Mouse (Mus musculus) adrenal gland, adult 8-10 months (tissue): ENCODE data around the gene Zfp493. TPM values are rescaled to one million over a fixed set of nuclear protein-coding genes. Genes with fewer than 3 reads are reported as not detected.
"Not testable (repeated sequence)": the region's sequence is repeated elsewhere in the genome, so short reads cannot be mapped to it uniquely, and the experiment has no call there.

Source experiments
- DNase-seq: peaks from one replicate; pipeline ENCODE4 v3.0.0; 2022
- total RNA-seq, 4 experiments: library from RNA; stranded (reverse); gene quantifications; 2 replicates each; pipeline ENCODE4 v1.2.4; 2022

The Zfp493 gene
- total RNA-seq: 1 to 10 TPM; 2.3 to 4.2 (median 2.6) TPM

DNA sequence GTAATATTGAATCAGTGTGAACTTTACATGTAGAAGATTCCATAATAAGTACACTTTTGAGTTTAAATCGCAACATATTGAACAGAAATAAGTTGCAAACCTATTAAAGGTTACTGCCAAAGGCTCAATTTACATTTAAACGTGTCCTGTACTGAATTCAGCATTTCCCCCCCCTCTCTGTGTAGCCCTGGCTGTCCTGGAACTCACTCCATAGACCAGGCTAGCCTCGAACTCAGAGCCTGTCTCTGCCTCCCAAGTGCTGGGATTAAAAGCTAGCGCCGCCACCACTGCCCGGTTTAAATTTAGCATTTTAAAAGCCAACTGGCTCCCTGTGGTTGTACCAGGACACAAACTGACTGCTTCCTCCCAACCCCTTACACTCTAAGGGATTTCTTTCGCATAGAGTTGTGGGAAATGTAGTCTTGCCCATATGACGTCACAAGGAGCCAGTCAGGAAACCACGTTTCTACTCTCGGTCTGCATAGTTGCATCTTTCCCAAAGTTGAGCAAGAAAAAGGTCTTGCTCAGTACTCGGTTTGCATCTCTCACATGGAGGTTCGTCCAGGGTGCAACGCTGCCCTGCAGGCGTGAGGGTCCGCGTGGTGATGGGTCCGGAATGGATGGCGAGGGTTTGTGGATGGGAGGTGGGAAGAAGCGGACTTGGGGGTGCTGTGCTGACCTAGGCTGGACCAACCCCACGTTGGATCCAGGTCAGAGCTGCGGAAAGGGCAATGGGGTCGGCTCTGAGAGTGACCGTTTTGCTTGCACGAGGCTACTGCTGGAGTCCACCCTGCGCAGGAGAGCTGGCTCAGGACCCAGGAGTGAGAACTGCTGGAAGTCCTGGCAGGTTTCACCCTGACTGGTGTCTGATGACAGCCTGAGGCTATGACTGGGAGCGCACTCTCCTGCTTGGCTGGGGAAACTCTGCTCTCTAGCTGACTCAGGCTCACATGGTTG, at the start of gene Zfp493:
Gene Zfp493, plus strand, starts transcription at position 429 of the 957 bp plus-strand sequence.
- DNase-seq: peak; percentile 58

GRCm38 (mm10) chr13:67734391-67734790, 45.1 kb upstream of the Zfp493 start:
- not testable (repeated sequence) for DNase-seq

GRCm38 (mm10) chr13:67742941-67743340, 36.6 kb upstream of the Zfp493 start:
- no peak for DNase-seq

- no peak for DNase-seq
Observed at GRCm38 (mm10) chr13:67743896-67744295, 35.6 kb upstream of the Zfp493 start.

- peak; percentile 60 for DNase-seq
Observed at GRCm38 (mm10) chr13:67754333-67755306, 24.9 kb upstream of the Zfp493 start, which contains the start of gene Zfp85. TSS of gene Zfp85 (minus strand) at chr13:67755228.

DNA sequence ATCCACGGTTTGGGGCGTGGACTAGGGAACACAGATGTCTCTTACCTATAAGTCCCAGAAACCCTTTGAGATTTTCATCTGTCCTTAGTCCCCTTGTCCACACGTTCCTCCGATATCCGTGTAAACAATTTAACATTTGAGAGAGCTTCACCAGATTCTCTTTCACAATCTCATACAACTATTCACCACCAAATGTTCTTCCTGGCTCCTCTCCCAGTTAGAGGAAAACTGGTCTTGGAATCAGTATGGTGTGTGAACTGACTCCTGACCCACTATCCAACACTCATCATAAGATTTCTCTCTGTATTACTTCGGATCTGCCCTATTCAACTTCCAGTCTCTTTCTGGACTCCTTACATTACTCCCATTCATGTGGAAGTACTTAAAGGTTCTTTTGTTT, 23.7 kb upstream of the Zfp493 start:
- DNase-seq: no peak

- DNase-seq: no peak
Observed at GRCm38 (mm10) chr13:67759966-67760365, 19.5 kb upstream of the Zfp493 start.

- DNase-seq: no peak
Observed at GRCm38 (mm10) chr13:67763031-67763768, 16.3 kb upstream of the Zfp493 start.

- no peak for DNase-seq
Observed at GRCm38 (mm10) chr13:67791921-67792455, 12.5 kb downstream of the Zfp493 start.

- no peak for DNase-seq
Observed at GRCm38 (mm10) chr13:67798618-67799017, 19.1 kb downstream of the Zfp493 start.

- not testable (repeated sequence) for DNase-seq
Observed at GRCm38 (mm10) chr13:67799151-67799550, 19.7 kb downstream of the Zfp493 start.

GRCm38 (mm10) chr13:67811651-67812210, 32.2 kb downstream of the Zfp493 start:
- DNase-seq: no peak

- DNase-seq: no peak
Observed at GRCm38 (mm10) chr13:67812961-67813709, 33.6 kb downstream of the Zfp493 start.

- DNase-seq: peak; percentile 76
Observed at GRCm38 (mm10) chr13:67813710-67814660, 34.5 kb downstream of the Zfp493 start, which contains the start of gene Zfp273. TSS of gene Zfp273 (plus strand) at chr13:67813740.

- DNase-seq: no peak
Observed at GRCm38 (mm10) chr13:67818636-67819035, 39.1 kb downstream of the Zfp493 start.

DNA sequence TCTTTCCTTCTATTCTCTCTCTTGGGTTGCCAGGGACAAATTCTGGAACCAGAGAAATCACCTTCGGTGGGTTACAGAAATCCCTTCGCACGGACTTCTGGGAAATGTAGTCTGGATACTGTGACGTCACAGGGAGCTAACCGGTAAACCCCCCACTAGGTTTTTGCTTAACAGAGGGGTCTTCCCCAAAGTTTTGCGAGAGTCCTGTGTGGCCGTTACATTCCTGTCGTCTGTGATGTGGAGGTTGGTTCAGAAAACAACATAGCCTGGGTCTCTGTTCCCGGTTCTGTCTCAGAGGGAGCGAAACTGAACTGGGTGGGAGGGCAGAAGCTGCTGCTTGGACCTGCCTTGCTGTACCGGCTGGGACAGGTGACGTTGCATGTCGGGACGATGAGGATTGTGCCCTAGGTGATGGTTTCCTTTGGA, 51.4 kb downstream of the Zfp493 start, which contains the start of gene Gm10037:
Gene Gm10037, plus strand, starts transcription at position 196 of the 426 bp plus-strand sequence.
- DNase-seq: peak; percentile 54

- DNase-seq: not testable (repeated sequence)
Observed at GRCm38 (mm10) chr13:67833137-67833536, 53.6 kb downstream of the Zfp493 start.
